Mouse (Mus musculus) spleen, adult 2 months (tissue): ENCODE data around the gene Ifit2. TPM values are rescaled to one million over a fixed set of nuclear protein-coding genes. Genes with fewer than 3 reads are reported as not detected.
"Not testable (repeated sequence)": the region's sequence is repeated elsewhere in the genome, so short reads cannot be mapped to it uniquely, and the experiment has no call there.

Experiments used
- DNase-seq, 2 experiments: peaks; one replicate each; pipeline versions ENCODE4 v3.0.0 to v3.0.0-alpha.2; 2012 to 2021; ENCODE audit warnings: low spot score in 2 of 2, low read depth in 1 of 2
- H3K27ac ChIP-seq: fragments of 200-500 bp; 2 replicates; pipeline ENCODE4 v1.5.1; 2012; ENCODE audit warnings: low read length, inconsistent platforms; ENCODE audit not compliant: insufficient read depth
- H3K27me3 ChIP-seq: fragments of 200-500 bp; 2 replicates; pipeline ENCODE4 v1.6.1; 2012; ENCODE audit warnings: mild to moderate bottlenecking, moderate library complexity, low read length, inconsistent platforms; ENCODE audit not compliant: control insufficient read depth, insufficient read depth
- H3K36me3 ChIP-seq: fragments of 200-500 bp; 2 replicates; pipeline ENCODE4 v1.6.1; 2012; ENCODE audit warnings: mild to moderate bottlenecking, low read length, inconsistent platforms; ENCODE audit not compliant: control insufficient read depth, insufficient read depth
- H3K4me1 ChIP-seq: fragments of 200-500 bp; 2 replicates; pipeline ENCODE4 v1.6.1; 2011; ENCODE audit warnings: inconsistent platforms; ENCODE audit not compliant: control insufficient read depth, insufficient read depth, insufficient read length
- H3K4me3 ChIP-seq: fragments of 200-500 bp; 2 replicates; pipeline ENCODE4 v1.5.1; 2011; ENCODE audit warnings: mild to moderate bottlenecking, inconsistent platforms; ENCODE audit not compliant: insufficient read depth, insufficient read length; ENCODE audit errors: extremely low read depth
- CTCF ChIP-seq: fragments of 200-500 bp; IDR thresholded peaks from 2 replicates; pipeline ENCODE4 v1.5.1; 2011; ENCODE audit warnings: mild to moderate bottlenecking, inconsistent platforms; ENCODE audit not compliant: insufficient read depth, insufficient read length, insufficient replicate concordance; ENCODE audit errors: extremely low read depth
- POLR2A ChIP-seq: fragments of 200-500 bp; IDR thresholded peaks from 2 replicates; pipeline ENCODE4 v1.6.1; 2011; ENCODE audit warnings: low read depth, low read length, inconsistent platforms
- WGBS: fragments of 180-500 bp; shearing (Covaris S2); methylation state at CpG from one replicate; pipeline ENCODE4 v1.1.7; 2018; 5-methylcytosine and 5-hydroxymethylcytosine counted together
- polyA plus RNA-seq: library from polyadenylated mRNA; depleted of rRNA; stranded (reverse); fragments of >200 nt; gene quantifications from 2 replicates; pipeline ENCODE4 v1.2.3, GENCODE M21; 2012; rRNA removed

Gene Ifit2
- polyA plus RNA-seq, 1 experiment, result 0.83 TPM

GRCm38 (mm10) chr19:34612243-34613001 lies 61.9 kb downstream of the Ifit2 start:
- not testable (repeated sequence) for H3K27me3 ChIP-seq, H3K4me3 ChIP-seq, H3K36me3 ChIP-seq, H3K4me1 ChIP-seq, DNase-seq
- WGBS, result 74% methylated on average over 5 of the region's 11 CpGs
- peak overlapping the region; percentile 27; the same call in 1 of the 2 replicates for H3K27ac ChIP-seq

GRCm38 (mm10) chr19:34620871-34621270 lies 70.4 kb downstream of the Ifit2 start:
- Histone ChIP-seq H3K27me3 (no peaks in the 10 kb centered on the region), H3K27ac (no peak overlapping the region), H3K4me1 (peaks cover 3% of the 10 kb centered on the region; the same call in 1 of the 2 replicates), H3K4me3 (no peak overlapping the region), H3K36me3 (no peaks in the 10 kb centered on the region)
- 91% methylated on average over 5 of the region's 5 CpGs for WGBS
- no peak for DNase-seq
- TF ChIP-seq CTCF (no peak), POLR2A (no peak)

GRCm38 (mm10) chr19:34623781-34624180 lies 73.3 kb downstream of the Ifit2 start:
- Histone ChIP-seq H3K36me3 (no peaks in the 10 kb centered on the region), H3K27me3 (no peaks in the 10 kb centered on the region), H3K4me3 (no peak overlapping the region), H3K4me1 (peaks cover 3% of the 10 kb centered on the region; the same call in 1 of the 2 replicates), H3K27ac (peak overlapping the region; percentile 65)
- TF ChIP-seq POLR2A, result no peak
- no peak for TF ChIP-seq CTCF
- 91% methylated on average over 6 of the region's 6 CpGs for WGBS
- no peak for DNase-seq

- Histone ChIP-seq H3K27me3 (no peaks in the 10 kb centered on the region), H3K4me1 (peaks cover 3% of the 10 kb centered on the region; the same call in 1 of the 2 replicates), H3K27ac (peak overlapping the region; percentile 2; the same call in 1 of the 2 replicates), H3K4me3 (no peak overlapping the region), H3K36me3 (no peaks in the 10 kb centered on the region)
- no peak for TF ChIP-seq POLR2A
- TF ChIP-seq CTCF, result no peak
- 51% methylated on average over 4 of the region's 4 CpGs for WGBS
- DNase-seq, result no peak
Measured at GRCm38 (mm10) chr19:34624663-34625062, 74.2 kb downstream of the Ifit2 start.

Other genes with a start within 250 kb of the Ifit2 start
- 12.9 and 20.8 TPM in 2 replicates for gene Ch25h, start 75.5 kb upstream of the Ifit2 start, polyA plus RNA-seq
- gene Lipa, start 23.2 kb upstream of the Ifit2 start, polyA plus RNA-seq, result 24.7 and 30.2 TPM in 2 replicates
- 2.8 and 3.3 TPM in 2 replicates for gene Ifit3, start 32.8 kb downstream of the Ifit2 start, polyA plus RNA-seq
- 1.9 and 2.2 TPM in 2 replicates for gene Ifit1bl1, start 51.3 kb downstream of the Ifit2 start, polyA plus RNA-seq
- 0.68 and 0.70 TPM in 2 replicates for gene Ifit3b, start 57.3 kb downstream of the Ifit2 start, polyA plus RNA-seq
- gene Ifit1bl2, start 90.0 kb downstream of the Ifit2 start, polyA plus RNA-seq, result 0.05 and 0.11 TPM in 2 replicates
- gene Ifit1, start 90.2 kb downstream of the Ifit2 start, polyA plus RNA-seq, result 2.0 and 2.4 TPM in 2 replicates
- 0.22 and 0.27 TPM in 2 replicates for gene Slc16a12, start 196.6 kb downstream of the Ifit2 start, polyA plus RNA-seq